Mouse (Mus musculus): Measurements from ENCODE around the gene Taf1b. TPM values are rescaled to one million over a fixed set of nuclear protein-coding genes. Genes with fewer than 3 reads are reported as not detected.

The Taf1b gene
- polyA plus RNA-seq, 1 experiment from 2014 or later: 42.1 TPM

GRCm38 (mm10) chr12:24563395-24563960 is 65.3 kb downstream of the Taf1b start:
- no peak overlapping the region for H3K4me3 ChIP-seq
- no peaks in the 10 kb centered on the region for H3K4me1 ChIP-seq
- no peak overlapping the region for H3K9ac ChIP-seq (replicated peaks)
- no peaks in the 10 kb centered on the region for H3K27me3 ChIP-seq
- H3K9me3 ChIP-seq: no peaks in the 10 kb centered on the region
- ATAC-seq (replicated peaks): no peak
- peaks cover 5% of the 10 kb centered on the region; the same call in 1 of the 2 replicates for H3K36me3 ChIP-seq
- H3K4me2 ChIP-seq (replicated peaks): no peak overlapping the region
- 91% methylated on average over 7 of the region's 7 CpGs for WGBS
- H3K27ac ChIP-seq (replicated peaks): no peak overlapping the region

DNA sequence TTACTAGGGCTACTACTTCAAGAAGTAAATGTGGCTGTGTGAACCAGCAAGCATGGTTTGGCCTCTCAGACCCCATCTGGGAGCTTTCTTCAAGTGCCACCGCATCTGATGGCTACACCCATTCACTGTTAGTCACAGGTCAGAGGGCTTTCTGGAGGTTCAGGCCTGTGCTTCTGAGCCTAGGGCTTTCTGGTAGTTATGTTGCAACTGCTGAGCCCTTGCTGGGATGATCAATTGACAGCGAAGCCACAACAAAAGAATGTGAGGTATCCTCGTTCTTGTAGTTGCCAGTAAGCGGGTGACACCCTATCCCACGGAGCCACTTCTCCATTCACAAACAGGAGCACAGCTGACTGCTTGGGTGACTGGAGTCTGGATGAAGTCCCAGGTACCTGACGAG is 67.2 kb downstream of the Taf1b start:
- ATAC-seq (replicated peaks): no peak
- H3K27me3 ChIP-seq: no peaks in the 10 kb centered on the region; the same call in 1 of the 2 replicates
- no peaks in the 10 kb centered on the region for H3K9me3 ChIP-seq
- no peak overlapping the region for H3K27ac ChIP-seq (replicated peaks)
- no peak overlapping the region for H3K9ac ChIP-seq (replicated peaks)
- no peaks in the 10 kb centered on the region for H3K4me1 ChIP-seq
- H3K4me2 ChIP-seq (replicated peaks): no peak overlapping the region
- H3K36me3 ChIP-seq: no peaks in the 10 kb centered on the region
- WGBS: 70% methylated on average over 6 of the region's 6 CpGs
- H3K4me3 ChIP-seq: no peak overlapping the region

DNA sequence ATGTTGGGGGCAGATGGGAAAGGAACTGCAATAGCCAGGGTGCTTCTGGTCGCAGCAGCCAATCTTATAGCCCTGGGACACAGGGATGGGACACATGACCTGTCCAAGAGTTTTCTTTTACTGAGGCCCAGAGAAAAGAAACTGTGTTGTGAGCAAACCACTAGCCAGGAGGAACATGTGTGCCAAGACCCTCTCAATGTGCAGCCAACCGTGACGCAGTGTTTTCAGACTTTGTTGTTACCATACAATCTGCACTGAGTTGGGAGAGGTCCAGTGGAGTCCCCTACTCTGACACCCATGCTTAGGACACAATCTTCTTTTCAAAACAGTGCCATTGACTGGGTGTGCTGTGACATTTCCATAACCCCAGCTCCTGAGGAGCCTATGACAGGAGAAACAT is 69.4 kb downstream of the Taf1b start:
- H3K9me3 ChIP-seq: no peaks in the 10 kb centered on the region
- H3K4me2 ChIP-seq (replicated peaks): no peak overlapping the region
- H3K27ac ChIP-seq (replicated peaks): no peak overlapping the region
- no peaks in the 10 kb centered on the region; the same call in 1 of the 2 replicates for H3K27me3 ChIP-seq
- WGBS: 75% methylated on average over 3 of the region's 3 CpGs
- no peak overlapping the region for H3K4me3 ChIP-seq
- no peaks in the 10 kb centered on the region for H3K36me3 ChIP-seq
- ATAC-seq (replicated peaks): no peak
- peaks cover 6% of the 10 kb centered on the region for H3K4me1 ChIP-seq
- H3K9ac ChIP-seq (replicated peaks): no peak overlapping the region

DNA sequence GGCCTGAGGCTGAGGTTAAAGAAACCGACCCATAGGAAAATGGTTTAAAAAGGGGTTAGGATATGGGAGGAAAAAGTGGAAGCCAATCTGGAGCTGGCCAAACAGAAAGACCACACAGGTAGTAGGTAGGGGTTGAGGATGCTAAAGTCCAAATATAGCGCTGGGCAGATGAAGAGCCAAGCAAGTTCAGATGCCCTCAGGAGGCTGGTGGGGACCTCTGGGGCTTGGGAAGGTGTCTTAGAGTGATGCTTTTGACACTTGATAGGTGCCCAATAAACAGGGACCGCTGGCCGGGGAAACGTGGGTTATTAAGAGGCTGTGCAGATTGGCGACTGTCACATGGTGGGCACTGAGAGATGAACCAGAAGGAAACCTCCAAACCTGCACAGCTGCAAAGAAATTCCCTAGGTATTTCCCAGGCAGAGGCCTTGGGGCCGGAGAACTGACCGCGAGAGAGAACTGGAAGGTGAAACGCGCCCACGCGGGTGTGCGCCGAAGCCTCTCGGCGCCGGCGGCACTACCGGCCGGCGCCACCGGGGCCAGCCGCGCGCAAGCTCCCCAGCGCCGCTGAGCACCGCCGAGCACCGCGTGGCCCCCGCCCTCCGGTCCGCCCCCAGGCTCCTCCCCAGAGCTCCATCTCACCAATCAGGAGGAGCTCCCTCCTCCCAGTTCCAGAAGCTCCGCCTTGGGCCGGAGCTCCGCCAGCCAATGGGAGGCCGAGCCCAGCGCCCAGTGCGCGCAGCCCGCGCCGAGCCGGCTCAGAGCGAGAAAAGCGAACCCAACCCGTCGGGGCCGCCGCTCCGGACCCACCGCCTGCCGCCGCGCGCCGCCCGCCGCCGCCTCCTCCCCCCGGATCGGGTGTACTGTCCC is 73.6 kb downstream of the Taf1b start, which contains the start of gene Grhl1:
Grhl1 (plus strand) TSS at position 761 of the 870 bp plus-strand sequence.
- peak within 1 kb of the TSS; percentile 65 for H3K4me3 ChIP-seq
- no peaks in the 10 kb centered on the region for H3K9me3 ChIP-seq
- H3K4me1 ChIP-seq: peaks cover 8% of the 10 kb centered on the region
- 2% methylated on average over 59 of the region's 64 CpGs for WGBS
- peak within 1 kb of the TSS; percentile 71 for H3K4me2 ChIP-seq (replicated peaks)
- no peaks in the 10 kb centered on the region for H3K36me3 ChIP-seq
- peaks cover 9% of the 10 kb centered on the region for H3K27me3 ChIP-seq
- peak within 1 kb of the TSS; percentile 49 for H3K9ac ChIP-seq (replicated peaks)
- H3K27ac ChIP-seq (replicated peaks): no peak within 1 kb of the TSS
- ATAC-seq (replicated peaks): peak; percentile 100

DNA sequence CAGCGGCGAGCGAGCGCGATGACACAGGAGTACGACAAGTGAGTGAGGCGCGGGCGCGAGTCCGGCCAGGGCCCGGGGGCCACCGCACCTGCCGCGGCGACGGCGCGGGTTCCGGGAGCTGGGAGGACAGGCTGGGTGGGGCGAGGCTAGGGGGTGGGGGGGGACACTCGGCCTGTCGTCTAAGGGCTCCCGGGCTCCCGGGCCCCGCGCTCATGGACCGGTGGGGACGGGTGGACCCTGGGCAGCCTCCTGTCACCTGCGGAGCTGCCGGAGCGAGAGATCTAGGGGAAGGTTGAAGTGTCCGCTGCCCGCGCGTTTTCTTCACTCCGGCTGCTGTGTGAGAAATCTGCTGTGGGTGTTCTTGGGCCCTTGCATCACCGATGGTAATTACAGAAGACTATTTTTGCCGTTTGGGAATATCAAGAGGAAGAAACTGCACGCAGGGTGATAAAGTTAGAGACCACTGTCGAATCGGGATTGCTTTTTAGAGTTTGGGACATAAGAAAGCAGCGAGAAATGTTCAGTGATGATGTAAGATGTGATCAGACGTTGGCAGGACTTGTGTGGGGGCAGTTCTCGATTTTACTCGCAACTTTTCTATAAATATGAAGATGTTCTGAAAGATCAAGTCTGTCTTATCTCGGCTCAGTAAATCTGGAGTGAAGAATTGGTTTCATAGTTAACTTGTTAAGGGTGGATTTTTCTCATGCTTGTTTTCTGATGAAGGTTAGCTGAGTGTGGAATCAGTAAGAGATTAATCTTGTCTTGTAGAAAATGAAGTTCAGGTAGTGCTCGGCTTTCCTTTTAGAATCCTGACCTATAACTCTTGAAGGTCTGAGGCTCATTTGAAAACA is 74.5 kb downstream of the Taf1b start:
- peak overlapping the region; percentile 71 for H3K4me2 ChIP-seq (replicated peaks)
- H3K9ac ChIP-seq (replicated peaks): peak overlapping the region; percentile 49
- no peaks in the 10 kb centered on the region for H3K36me3 ChIP-seq
- H3K4me1 ChIP-seq: peaks cover 8% of the 10 kb centered on the region
- H3K4me3 ChIP-seq: peak overlapping the region; percentile 65
- no peaks in the 10 kb centered on the region for H3K9me3 ChIP-seq
- peak; percentile 63; the same call in 1 of the 2 replicates for ATAC-seq (replicated peaks)
- H3K27me3 ChIP-seq: peaks cover 9% of the 10 kb centered on the region
- no peak overlapping the region for H3K27ac ChIP-seq (replicated peaks)
- WGBS: 5% methylated on average over 46 of the region's 48 CpGs

GRCm38 (mm10) chr12:24573275-24573580 is 75.1 kb downstream of the Taf1b start:
- H3K9me3 ChIP-seq: no peaks in the 10 kb centered on the region
- H3K36me3 ChIP-seq: no peaks in the 10 kb centered on the region
- 61% methylated on average over 3 of the region's 3 CpGs for WGBS
- no peak for ATAC-seq (replicated peaks)
- no peak overlapping the region for H3K4me2 ChIP-seq (replicated peaks)
- H3K4me3 ChIP-seq: no peak overlapping the region
- H3K27me3 ChIP-seq: peaks cover 9% of the 10 kb centered on the region
- H3K27ac ChIP-seq (replicated peaks): no peak overlapping the region
- no peak overlapping the region for H3K9ac ChIP-seq (replicated peaks)
- peaks cover 8% of the 10 kb centered on the region for H3K4me1 ChIP-seq

GRCm38 (mm10) chr12:24574870-24575269 is 76.7 kb downstream of the Taf1b start:
- Histone ChIP-seq H3K4me2 (replicated peaks) (no peak overlapping the region), H3K27me3 (peaks cover 9% of the 10 kb centered on the region), H3K4me3 (no peak overlapping the region), H3K36me3 (no peaks in the 10 kb centered on the region), H3K9me3 (no peaks in the 10 kb centered on the region), H3K9ac (replicated peaks) (no peak overlapping the region), H3K4me1 (peaks cover 8% of the 10 kb centered on the region), H3K27ac (replicated peaks) (no peak overlapping the region)
- ATAC-seq (replicated peaks): no peak
- WGBS: 53% methylated on average over 7 of the region's 7 CpGs

- H3K27me3 ChIP-seq: no peaks in the 10 kb centered on the region
- H3K4me3 ChIP-seq: no peak overlapping the region
- no peaks in the 10 kb centered on the region for H3K36me3 ChIP-seq
- no peak for ATAC-seq (replicated peaks)
- H3K4me1 ChIP-seq: no peaks in the 10 kb centered on the region
- H3K9me3 ChIP-seq: no peaks in the 10 kb centered on the region
- WGBS: 80% methylated on average over 1 of the region's 1 CpGs
- no peak overlapping the region for H3K27ac ChIP-seq (replicated peaks)
- no peak overlapping the region for H3K4me2 ChIP-seq (replicated peaks)
- no peak overlapping the region for H3K9ac ChIP-seq (replicated peaks)
Measured at GRCm38 (mm10) chr12:24580452-24580851, 82.3 kb downstream of the Taf1b start.

DNA sequence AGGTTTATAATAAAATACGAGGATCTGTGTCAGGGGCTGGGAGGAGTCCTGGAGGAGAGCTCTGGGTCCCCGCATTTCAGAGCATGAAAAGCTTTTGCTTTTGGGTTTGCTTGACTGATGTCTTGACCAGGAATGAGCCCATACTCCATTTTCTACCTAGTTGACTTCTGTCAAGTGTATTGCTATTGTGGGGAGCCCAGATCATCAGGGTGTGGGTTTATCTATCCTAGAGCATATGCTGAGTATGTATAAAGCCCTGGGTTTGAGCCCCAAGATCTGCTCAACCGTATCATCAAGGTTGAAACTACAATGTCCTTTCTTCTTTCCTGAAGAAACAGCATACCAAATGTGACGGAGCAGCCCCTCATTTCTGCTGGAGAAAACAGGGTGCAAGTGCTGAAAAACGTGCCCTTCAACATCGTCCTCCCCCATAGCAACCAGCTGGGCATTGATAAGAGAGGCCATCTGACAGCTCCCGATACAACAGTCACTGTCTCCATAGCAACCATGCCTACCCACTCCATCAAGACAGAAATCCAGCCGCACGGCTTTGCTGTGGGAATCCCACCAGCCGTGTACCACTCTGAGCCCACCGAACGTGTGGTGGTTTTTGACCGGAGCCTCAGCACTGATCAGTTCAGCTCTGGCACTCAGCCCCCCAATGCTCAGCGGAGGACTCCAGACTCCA is 83.0 kb downstream of the Taf1b start:
- ATAC-seq (replicated peaks): no peak
- 72% methylated on average over 14 of the region's 14 CpGs for WGBS
- H3K4me3 ChIP-seq: no peak overlapping the region

DNA sequence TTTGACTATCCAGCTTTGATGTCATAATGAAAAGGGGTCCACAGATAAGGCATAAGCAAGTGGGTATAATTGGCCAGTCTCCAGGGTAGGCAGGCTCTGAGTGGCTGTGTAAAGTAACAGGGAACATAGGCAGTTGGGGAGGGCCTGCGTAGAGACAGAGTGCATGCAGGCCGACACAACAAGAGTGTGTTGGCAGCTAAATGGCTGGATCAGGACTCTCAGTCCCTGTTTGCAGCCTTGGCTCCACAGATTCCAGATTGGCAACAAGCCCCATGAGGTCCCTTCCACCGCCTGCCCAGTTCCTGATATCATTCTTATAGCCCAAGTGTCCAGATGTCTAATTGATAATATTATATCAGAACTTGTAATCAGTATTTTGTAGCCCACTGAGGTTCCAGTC is 85.5 kb downstream of the Taf1b start:
- no peak overlapping the region for H3K4me3 ChIP-seq
- 72% methylated on average over 3 of the region's 3 CpGs for WGBS
- no peak for ATAC-seq (replicated peaks)
- no peaks in the 10 kb centered on the region for H3K9me3 ChIP-seq
- H3K27ac ChIP-seq (replicated peaks): no peak overlapping the region
- no peak overlapping the region for H3K9ac ChIP-seq (replicated peaks)
- no peaks in the 10 kb centered on the region for H3K36me3 ChIP-seq
- no peak overlapping the region for H3K4me2 ChIP-seq (replicated peaks)
- no peaks in the 10 kb centered on the region for H3K4me1 ChIP-seq
- H3K27me3 ChIP-seq: no peaks in the 10 kb centered on the region

More for the DNA sequence above, 83.0 kb downstream of the Taf1b start:
- H3K9ac ChIP-seq (replicated peaks): no peak overlapping the region
- H3K9me3 ChIP-seq: no peaks in the 10 kb centered on the region
- no peak overlapping the region for H3K27ac ChIP-seq (replicated peaks)
- no peaks in the 10 kb centered on the region for H3K4me1 ChIP-seq
- H3K4me2 ChIP-seq (replicated peaks): no peak overlapping the region
- no peaks in the 10 kb centered on the region for H3K27me3 ChIP-seq
- H3K36me3 ChIP-seq: no peaks in the 10 kb centered on the region

DNA sequence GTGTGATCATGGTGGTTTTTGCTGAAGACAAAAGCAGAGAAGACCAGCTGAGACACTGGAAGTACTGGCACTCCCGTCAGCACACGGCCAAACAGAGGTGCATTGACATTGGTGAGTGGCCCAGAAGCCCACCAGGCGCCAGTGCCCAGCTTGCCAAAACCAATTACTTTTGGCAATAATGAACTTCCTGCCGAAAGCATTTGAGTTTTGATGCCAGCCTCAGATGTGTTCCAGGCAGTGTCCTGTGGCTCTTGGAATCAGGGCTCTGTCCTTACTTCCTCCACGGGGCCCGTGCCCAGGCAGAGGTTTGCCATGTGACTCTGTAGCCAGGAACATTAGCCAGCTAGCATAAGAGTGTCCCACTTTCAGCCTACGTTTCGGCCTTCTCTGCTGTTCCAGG is 86.7 kb downstream of the Taf1b start:
- Histone ChIP-seq H3K27me3 (no peaks in the 10 kb centered on the region), H3K36me3 (no peaks in the 10 kb centered on the region), H3K9me3 (no peaks in the 10 kb centered on the region), H3K4me1 (no peaks in the 10 kb centered on the region), H3K4me3 (no peak overlapping the region), H3K9ac (replicated peaks) (no peak overlapping the region), H3K27ac (replicated peaks) (no peak overlapping the region), H3K4me2 (replicated peaks) (no peak overlapping the region)
- 0 out of 2 replicates have a peak, but pooled peaks have one; percentile 35 for ATAC-seq (replicated peaks)
- 70% methylated on average over 8 of the region's 8 CpGs for WGBS

All from forebrain, embryonic 15.5 days (tissue).